Mouse (Mus musculus) cerebellum, adult 2 months (tissue): ENCODE data around the gene Syn2.

Experiments
- CTCF ChIP-seq: fragments of 200-500 bp; IDR thresholded peaks from 2 replicates; pipeline ENCODE4 v1.5.1; 2011; ENCODE audit warnings: low read depth, mild to moderate bottlenecking, control low read depth, low read length, moderate library complexity, borderline replicate concordance; ENCODE audit not compliant: insufficient read depth
- POLR2A ChIP-seq: fragments of 200-500 bp; IDR thresholded peaks from 2 replicates; pipeline ENCODE4 v1.6.1; 2011; ENCODE audit warnings: low read length, control low read depth, borderline replicate concordance; ENCODE audit not compliant: insufficient read depth

DNA sequence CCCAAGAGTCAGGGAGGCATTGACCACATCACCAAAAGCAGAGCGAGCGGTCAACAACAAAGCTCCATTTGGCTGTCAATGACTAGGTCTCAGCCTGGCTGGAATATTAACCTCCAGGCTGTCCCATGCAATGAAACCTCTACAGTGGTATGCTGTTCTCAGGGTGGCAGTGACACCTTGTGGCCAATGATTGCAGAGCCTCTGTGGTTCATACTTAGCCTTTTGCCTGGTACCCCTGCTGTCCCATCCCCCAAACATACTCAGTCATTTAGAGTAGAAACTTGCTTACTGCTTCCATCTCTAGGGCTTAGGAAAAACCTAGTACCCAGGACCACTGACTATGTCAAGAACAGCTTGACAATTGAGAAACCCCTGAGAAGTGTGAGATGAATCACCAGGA, 133.2 kb downstream of the Syn2 start:
- peak; percentile 98 for TF ChIP-seq CTCF
- TF ChIP-seq POLR2A: no peak
